Mouse (Mus musculus) ovary, postnatal 10 days (tissue): ENCODE measurements around the gene Stat6.

ENCODE experiments used
- DNase-seq: peaks from one replicate; pipeline ENCODE4 v3.0.0; 2022; ENCODE audit warnings: low spot score

The Stat6 gene

DNA sequence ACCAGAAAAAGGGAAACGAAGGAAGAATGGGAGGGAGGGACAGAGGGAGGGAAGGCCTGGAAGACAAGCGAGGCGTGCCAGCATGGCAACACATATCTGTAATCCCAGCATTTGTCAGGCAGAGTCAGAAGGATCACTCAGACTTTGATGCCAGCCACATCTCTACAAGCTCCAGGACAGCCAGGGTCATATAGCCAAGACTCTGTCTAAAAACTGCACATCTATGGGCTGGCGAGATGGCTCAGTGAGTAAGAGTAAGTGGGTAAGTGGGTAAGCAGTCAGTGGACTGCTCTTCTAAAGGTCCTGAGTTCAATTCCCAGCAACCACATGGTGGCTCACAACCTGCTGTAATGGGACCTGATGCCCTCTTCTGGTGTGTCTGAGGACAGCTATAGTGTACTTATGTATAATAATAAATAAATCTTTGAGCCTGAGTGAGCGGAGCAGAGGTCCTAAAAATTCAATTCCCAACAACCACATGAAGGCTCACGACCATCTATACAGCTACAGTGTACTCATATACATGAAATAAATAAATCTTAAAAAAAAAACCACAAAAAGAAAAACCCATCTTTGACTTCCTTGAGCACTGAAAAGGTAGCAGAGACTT, 31.4 kb downstream of the Stat6 start:
- no peak for DNase-seq

DNA sequence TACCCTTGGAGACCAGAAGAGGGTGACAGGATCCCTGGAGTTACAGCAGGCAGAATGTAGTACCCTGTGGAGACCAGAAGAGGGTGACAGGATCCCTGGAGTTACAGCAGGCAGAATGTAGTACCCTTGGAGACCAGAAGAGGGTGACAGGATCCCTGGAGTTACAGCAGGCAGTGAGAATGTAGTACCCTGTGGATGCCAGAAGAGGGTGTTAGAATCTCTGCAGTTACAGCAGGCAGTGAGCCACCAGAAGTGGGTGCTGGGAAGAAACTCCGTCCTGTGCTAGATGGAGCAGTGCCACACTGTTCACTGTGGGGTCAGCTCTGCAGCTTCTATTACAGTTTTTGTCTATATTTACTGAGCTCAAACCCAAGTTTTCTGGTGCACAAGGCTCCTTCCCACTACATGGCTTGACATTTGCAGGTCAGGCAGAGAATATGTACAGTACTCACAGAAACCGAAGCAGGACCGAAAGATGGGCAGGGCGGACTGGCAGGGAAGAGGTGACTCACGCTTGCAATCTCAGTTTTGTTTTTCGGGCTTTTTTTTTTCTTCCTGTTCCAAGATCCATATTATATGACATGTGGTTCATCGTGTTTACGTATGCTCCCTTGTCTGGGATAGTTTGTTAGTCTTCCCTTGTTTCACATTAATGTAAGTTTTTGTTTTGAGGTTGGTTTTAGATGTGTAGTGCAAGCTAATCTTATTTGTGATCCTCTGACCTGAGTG, 32.2 kb downstream of the Stat6 start:
- DNase-seq = peak; percentile 36

DNA sequence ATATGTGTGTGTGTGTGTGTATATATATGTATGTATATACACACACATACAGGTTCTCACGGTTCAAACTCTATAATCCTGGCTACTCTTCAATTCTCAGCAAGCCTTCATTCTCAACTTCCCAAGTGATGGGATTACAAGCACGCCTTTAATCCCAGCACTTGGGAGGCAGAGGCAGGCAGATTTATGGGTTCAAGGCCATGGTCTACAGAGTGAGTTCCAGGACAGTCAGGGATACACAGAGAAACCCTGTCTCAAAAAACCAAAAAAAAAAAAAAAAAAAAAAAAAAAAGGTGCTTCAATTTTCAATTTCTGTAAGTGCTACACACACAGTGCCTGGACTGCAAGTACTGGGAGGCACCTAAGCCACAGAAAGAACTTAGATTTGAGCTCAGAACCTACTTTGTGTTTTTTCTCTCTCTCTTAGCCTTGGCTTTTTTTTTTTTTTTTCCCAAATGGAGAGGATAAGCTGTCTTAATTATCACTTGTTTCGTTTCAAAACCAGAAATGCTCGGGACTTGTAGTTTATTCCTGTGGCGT, 33.1 kb downstream of the Stat6 start:
- DNase-seq = no peak

DNA sequence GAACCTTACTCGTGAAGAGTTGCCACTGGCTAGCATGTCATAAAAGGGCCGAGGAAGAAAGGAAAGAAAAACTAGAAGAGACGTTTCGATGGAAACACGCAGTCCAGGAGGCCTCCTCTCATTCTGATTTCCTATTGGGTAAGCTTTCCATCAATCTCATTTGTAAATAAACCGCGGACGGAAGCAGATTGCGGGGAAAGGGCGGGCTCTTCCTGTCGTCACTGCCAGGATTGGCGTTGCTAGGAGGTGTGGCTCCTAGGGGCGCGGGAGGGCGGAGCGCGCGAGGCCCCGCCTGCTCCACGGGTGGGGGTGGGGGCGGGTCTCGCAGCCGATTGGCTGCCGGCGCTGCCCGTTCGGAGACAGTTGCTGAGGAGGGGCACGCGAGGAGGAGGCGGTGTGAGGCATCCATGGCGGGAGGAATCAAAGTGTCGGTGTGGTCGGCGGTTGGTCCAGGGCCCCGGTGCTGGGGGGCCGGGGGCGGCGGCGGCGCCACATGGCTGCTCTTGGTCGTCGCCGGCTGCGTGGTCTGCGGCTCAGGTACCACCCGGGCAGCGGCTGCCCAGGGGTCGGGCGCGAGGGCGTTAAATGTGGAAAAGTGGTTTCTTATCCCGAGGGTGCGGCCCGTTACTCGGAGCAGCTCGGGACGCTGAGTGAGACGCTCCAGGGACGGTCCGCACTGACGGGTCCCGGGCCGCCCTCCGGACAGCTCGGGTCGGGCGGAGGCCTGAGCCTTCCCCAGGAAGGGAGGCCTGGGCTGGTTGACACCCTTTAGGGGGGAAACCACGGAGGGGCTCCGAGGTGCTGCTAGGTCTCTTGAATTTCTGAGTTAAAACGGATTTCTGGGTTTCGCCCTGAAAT, 34.1 kb downstream of the Stat6 start:
- peak; percentile 73 for DNase-seq

DNA sequence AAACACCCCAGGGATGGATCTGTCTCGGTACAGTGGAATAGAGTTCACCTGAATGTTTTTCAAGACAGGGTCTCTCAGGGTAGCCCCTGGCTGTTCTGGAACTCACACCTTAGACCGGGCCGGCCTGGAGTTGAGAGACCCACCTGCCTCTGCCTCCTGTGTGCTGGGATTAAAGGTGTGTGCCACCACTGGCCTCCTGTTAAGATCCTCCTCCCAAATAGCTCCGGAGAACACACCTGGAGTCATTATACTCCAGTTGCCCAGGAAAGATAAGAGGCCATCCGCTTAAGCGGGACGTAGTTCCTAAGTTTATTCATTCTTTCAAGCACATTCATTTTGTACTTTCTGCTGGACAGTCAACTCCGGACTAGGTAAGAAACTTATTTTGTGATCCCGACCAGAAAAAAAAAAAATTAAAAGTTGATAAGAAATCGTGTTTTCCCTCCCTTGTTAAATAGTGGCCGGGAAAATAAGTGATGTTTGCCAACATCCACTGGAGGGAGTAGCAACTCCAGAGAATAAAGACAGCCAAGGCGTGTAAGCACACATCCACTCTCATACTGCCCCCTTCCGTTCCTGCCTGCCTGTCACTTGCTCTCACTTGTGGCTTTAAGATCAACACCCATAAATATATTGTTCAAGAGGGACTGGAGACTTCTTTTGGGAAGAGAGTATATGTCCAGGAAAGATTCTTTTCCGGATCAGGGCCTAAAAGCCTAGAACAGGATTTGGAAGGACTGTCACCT, 35.0 kb downstream of the Stat6 start:
- DNase-seq = no peak

DNA sequence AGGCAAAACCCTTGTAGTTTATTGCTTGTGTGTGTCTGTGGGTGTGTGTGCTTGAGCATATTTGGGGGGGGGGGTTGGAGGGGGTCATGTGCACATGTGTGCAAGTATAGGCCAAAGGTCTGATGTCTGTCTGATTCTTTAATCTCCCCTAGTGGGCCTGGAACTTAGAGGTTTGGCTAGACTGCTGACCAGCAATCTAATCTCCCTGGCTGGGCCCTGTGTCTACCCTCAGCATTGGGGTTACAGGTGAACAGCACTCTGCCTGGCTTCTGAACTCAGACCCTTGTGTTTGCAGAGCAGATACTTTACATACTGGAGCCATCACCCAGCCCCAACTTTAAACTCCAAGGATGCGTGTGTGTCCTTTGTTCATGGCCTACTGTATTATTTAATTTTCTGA, 36.4 kb downstream of the Stat6 start:
- DNase-seq = no peak

DNA sequence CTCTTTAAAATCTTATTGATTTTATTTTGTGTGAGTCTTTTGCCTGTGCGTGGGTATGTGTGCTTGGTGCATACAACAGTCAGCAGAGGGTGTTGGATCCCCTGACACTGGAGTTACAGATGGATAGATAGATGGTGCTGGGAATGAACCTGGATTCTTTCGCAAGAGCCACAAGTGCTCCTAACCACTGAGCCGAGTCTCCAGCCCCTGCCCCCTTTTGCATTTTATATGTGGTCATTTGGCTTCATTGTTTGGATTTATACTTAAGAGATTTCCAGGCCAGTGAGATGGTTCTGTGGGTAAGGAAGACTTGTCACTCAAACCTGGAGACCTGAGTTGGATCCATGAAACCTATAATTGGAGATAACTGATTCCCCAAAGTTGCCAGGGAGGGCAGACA, 37.1 kb downstream of the Stat6 start:
- DNase-seq = no peak

DNA sequence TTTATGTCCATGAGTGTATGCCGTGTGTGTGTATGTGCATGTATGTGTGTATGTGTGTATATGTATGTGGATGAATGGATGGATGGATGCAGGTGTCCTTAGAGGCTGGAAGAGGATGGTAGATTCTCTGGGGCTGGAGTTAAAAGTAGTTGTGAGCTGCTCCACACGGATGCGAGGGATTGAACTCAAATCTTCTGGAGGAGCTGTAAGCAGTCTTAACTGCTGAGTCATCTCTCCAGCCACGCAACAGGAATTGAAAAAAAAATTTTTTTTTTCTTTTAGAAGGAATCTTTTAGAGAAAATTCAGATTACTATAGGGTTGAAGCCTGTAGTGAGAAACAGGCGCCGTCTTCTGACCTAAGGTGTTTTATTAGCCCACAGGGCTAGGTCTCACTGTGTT, 40.1 kb downstream of the Stat6 start:
- DNase-seq = no peak

DNA sequence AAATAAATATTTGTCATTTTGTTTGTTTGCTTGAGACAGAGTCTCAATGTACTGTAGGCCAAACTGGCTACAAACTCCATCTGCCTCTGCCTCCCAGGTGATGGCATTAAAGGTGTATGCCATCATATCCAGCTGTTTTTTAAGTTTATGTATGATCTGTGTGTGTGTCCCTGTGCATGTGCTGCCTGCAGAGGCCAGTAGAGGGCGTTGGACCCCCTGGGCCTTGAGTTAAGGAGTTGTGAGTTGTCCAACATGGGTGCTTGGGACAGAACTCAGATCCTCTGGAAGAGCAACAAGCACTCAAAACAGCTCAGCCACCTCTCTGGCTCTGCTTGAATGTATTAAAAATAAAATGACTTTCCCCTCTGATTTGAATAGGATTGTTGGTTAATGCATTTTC, 48.3 kb downstream of the Stat6 start:
- DNase-seq = no peak

DNA sequence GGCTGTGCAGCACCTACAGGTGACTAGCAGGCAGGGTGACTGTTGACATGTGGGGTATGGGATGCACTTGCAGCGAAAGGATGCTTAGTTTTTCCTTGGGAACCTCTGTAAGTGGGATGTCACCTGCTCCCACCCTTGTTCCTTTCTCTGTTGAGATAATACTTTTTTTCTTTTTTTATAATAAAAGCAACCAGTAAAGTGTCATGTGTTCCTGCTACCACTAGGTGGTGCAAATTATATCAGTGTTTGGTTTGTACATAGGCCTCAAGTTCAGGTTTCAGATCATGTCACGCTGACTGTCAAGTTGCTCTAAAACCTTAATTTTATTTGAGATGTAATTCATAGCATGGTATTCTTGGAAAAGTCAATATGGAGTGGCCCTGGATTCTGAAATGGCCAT, 51.9 kb downstream of the Stat6 start:
- DNase-seq = no peak

DNA sequence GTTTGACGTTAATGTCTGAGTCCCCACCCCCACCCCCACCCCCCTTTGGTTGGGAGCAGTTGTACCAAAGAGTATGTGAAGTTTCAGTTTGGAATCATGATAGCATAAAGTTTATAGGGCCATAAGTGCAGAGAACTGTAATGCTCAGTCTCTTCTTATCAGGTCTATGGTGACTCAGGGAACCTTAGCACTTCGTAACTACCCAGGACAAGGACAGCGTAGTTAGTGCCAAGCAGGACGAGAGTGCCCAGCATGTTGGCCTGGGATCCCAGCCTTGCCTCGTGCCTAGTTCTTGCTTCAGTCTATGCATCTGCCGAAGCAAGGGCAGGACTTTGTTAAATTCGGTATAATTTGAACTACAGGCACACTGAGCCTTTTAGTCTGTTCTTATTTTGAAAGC, 53.0 kb downstream of the Stat6 start:
- no peak for DNase-seq

DNA sequence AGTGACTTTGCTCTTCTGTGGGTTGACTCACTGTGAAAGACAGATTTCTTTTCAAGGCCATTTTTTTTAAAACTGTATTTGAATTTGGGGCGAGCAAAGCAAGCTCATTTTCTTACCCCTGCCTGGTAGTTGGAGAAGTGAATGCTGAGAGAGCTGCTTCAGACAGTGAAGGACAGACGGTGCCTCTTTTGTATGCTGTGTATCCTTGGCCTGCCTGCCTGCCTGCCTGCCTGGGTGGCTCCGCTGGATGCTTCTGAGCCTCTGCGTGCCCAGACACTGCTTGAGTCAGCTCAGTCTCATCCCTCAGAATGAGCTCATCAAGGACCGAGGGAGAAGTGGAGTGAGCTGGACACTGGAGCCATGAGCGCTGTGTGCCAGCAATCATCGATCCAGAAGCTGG, 56.2 kb downstream of the Stat6 start:
- no peak for DNase-seq

DNA sequence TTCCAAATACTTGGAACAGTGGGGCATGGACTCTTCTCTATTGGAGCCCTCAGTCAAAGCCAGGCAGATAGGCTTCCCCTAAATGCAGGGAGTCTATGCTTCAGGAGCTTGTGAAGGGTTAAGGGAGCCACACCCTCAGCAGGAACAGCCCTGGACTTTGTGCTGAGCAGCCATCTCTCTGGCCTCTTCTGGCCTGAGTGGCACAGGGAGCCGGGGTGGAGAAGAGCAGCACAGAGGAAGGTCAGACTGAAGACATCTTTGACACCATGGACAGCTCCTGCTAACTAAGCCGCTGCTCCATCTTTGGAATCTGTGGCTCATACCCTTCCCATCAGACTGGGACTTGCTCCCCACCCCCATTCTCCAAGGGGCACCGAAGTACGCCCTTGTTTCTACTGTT, 60.5 kb downstream of the Stat6 start:
- no peak for DNase-seq

DNA sequence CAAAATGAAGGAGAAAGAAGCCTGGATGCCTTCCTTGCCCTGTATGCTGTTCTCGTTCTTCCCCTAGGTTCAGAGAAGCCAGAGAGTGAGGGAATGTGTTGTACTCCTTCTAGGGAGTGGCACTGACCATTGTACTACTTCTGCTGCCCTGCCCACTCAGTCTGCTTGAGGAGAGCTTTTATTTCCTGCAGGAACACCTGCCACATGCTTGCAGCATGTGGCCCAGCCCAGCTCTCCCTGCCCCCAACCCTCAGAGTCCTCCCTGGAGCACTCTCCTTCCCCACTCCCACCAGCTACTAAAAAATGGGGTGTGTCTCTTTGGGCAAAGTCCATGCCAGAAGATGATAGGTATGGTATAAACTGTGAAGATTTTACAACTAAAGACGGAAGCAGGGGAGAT, 61.5 kb downstream of the Stat6 start:
- no peak for DNase-seq

DNA sequence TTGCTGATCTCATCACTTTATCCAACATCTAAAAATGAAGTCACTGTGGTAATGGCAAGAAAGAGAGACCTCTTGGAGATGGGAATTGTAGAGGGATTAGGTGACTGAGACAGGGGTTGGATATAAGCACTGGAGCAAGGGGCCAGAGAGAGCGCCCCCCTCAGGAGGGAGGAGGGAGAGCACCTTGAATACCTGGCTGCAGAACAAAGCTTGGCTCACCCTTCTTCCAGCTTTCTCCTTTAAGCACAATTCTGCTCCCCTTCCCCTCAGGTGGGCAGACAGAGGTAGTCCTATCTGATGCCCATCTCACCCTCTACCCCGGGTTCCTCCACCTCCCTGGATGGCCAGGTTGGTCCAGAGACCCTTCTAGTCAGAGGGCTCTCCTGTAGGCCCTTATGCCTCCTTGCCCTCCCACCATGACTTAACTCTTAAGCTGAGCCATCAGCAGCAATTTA, 62.0 kb downstream of the Stat6 start, which contains the start of gene Myo1a:
Gene Myo1a, plus strand, starts transcription at position 405 of the 455 bp plus-strand sequence.
- DNase-seq = no peak

DNA sequence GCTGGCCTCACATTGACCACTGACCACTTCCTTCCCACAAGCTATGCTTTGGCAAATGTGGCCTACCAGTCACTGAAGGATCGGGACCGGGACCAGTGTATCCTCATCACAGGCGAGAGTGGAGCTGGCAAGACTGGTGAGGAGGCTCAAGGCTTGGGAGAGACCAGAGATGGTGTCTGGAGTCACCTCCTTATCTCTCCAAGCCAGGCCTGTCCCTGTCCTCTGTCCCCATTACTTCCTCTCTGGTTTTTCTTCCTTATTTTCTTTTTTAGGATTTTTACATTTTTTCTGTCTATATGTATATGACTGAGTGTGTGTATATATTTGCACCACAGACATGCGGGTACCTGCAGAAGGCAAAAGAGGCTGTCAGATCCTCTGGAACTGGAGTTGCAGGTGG, 63.0 kb downstream of the Stat6 start:
- no peak for DNase-seq

DNA sequence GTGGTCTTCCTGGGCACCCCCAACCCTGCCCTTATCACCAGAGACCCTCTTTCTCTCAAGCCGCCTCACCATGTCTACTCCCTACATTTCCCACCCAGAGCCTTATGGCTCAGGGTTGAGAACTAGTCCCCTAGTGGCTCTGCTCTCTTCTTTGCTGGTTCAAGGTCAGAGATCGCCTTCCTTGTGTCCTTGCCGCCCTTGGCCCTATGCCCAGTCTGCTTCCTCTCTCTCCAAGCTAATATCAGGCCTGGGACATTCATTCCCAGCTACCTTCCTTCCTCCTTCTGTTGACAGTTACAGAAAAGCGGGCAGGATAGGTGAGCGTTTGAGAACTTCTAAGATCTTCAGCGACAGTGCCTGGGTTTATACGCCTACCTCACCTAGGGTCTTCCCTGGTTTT, 64.9 kb downstream of the Stat6 start:
- no peak for DNase-seq

DNA sequence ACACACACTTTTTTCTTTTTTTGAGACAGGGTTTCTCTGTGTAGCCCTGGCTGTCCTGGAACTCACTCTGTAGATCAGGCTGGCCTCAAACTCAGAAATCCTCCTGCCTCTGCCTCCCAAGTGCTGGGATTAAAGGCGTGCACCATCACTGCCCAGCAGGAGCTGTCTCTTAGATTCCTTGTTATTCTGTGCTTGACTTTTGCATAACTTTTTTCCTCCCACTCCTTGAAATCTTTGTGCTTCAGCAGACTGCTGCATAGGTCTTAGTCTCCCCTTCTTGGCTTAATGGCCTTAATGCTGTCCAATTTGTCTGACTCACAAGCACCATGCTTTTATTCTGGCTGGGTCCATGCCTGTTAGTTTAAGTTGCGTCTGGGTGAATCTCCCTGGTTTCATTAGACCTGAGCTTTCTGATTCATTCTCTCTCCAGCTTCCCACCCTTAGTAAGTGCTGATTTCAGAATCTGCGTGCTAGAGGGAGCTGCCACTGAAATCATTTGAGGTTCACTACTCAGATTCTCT, 66.1 kb downstream of the Stat6 start:
- no peak for DNase-seq

DNA sequence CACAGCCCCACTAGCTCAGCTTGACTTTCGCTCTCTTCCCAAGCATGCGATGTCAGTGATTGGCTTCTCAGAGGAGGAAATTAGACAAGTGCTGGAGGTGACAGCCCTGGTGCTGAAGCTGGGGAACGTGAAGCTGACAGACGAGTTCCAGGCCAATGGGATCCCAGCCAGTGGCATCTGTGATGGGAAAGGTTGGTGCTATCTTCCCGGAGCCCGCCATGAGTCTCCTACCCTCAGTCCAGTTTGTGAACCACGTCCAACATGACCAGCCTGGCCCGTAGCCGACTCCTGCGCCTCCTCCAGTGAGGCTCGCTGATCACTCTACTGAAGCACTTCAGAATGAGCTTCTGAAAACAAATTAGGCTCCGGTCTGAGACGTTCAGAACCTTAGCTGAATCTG, 67.5 kb downstream of the Stat6 start:
- DNase-seq = no peak
